Mouse (Mus musculus) inflammation-experienced regulatory T-cells (primary cell): Measurements from ENCODE around the gene Gm13083. TPM values are rescaled to one million over a fixed set of nuclear protein-coding genes. Genes with fewer than 3 reads are reported as not detected.

Experiments
- polyA plus RNA-seq, 2 experiments: library from polyadenylated mRNA; unstranded; fragments of 100-300 nt; shearing (Covaris generic); gene quantifications; one replicate each; pipeline ENCODE4 v1.2.1; 2017

Gene Gm13083
- polyA plus RNA-seq, result under 1 TPM in 1 of 2 experiments, not detected in 1; 0.39 TPM

DNA sequence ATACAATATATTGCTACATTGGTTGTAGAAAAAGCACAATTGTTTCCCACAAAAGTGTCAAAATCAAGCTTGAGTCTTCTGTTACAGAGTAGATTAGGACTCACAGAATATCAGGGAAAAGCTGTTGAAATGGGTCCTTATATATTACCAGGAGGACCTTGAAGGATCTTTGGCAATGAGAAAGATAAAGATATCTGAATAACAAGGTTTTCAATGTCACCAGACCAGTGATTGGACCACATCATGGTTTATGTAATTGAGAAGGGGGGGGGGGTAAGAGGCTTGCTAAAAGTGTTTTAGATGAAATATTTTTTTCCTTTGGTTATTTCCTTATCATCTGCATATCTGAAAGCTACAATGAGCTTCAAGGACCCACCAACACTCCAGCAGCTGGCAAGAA lies at the start of gene Gm13083:
Gm13083 (plus strand) TSS at position 301 of the 400 bp plus-strand sequence.

DNA sequence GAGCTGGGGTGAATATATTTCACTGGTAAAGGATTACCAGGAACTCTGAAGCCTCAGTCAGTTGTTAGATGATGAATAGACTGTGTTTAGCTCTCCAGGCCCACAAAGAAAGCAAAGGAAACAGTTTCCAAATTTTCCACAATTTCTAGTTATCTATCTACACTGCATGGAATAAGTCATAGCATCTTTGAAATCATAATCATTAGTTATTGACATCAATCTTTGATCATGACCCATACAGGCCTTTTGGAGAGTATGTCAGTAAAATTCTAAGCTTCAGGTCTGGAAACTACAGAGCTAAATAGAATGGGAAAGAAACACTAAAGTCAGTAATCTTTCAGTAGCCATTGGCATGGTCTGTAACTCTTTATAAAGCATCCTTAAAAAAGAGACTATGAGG lies 42.3 kb downstream of the Gm13083 start, which contains the start of gene Gm13088:
Gm13088 (minus strand) TSS at position 101 of the 400 bp plus-strand sequence.

Other genes with a start within 250 kb of the Gm13083 start
- not detected for gene Pramel1, start 220.6 kb upstream of the Gm13083 start, polyA plus RNA-seq
- gene Pramef8, start 202.6 kb upstream of the Gm13083 start, polyA plus RNA-seq, result 10 to 100 TPM; 36.3 to 42.8 TPM
- under 1 TPM in 1 of 2 experiments, not detected in 1; 0.40 TPM for gene Oog4, start 164.7 kb upstream of the Gm13083 start, polyA plus RNA-seq
- gene Gm13043, start 103.7 kb upstream of the Gm13083 start, polyA plus RNA-seq, result not detected
- not detected for gene Gm13040, start 79.0 kb upstream of the Gm13083 start, polyA plus RNA-seq
- 1 to 10 TPM in 1 of 2 experiments, under 1 TPM in 1; 0.19 to 1.3 TPM for gene BC080695, start 63.3 kb upstream of the Gm13083 start, polyA plus RNA-seq
- gene Gm13057, start 63.3 kb upstream of the Gm13083 start, polyA plus RNA-seq, result under 1 TPM; 0.11 to 0.22 TPM
- under 1 TPM; 0.25 to 0.34 TPM for gene Gm13088, start 42.2 kb downstream of the Gm13083 start, polyA plus RNA-seq
- under 1 TPM; 0.23 to 0.31 TPM for gene Gm13089, start 87.7 kb downstream of the Gm13083 start, polyA plus RNA-seq
- under 1 TPM in 1 of 2 experiments, not detected in 1; 0.26 TPM for gene Gm13078, start 104.5 kb downstream of the Gm13083 start, polyA plus RNA-seq
- gene Gm13023, start 174.3 kb downstream of the Gm13083 start, polyA plus RNA-seq, result not detected
- gene Gm13084, start 201.1 kb downstream of the Gm13083 start, polyA plus RNA-seq, result not detected
- gene Gm13103, start 231.5 kb downstream of the Gm13083 start, polyA plus RNA-seq, result under 1 TPM in 1 of 2 experiments, not detected in 1; 0.78 TPM